Mouse (Mus musculus) liver, embryonic 14.5 days (tissue): ENCODE results near the gene Dusp6. TPM values are rescaled to one million over a fixed set of nuclear protein-coding genes. Genes with fewer than 3 reads are reported as not detected.

Experiments
- ATAC-seq: fragments of 200-750 bp; cut with Nextera tagmentation; 2 replicates; pipeline ENCODE4 v1.8.0; 2017; ENCODE audit warnings: moderate number of reproducible peaks, mild to moderate bottlenecking, moderate library complexity; ENCODE audit not compliant: insufficient read depth
- DNase-seq, 3 experiments: peaks; one replicate each; pipeline ENCODE4 v3.0.0-alpha.2; 2012 to 2013; ENCODE audit warnings: low read depth in 3 of 3, low spot score in 3 of 3
- H3K27ac ChIP-seq: fragments of 300-500 bp; sonication (generic); 2 replicates; pipeline ENCODE4 v1.5.1; 2014; ENCODE audit warnings: moderate library complexity, mild to moderate bottlenecking, control low read depth, inconsistent platforms
- H3K27me3 ChIP-seq: fragments of 300-500 bp; sonication (generic); 2 replicates; pipeline ENCODE4 v1.6.1; 2014; ENCODE audit warnings: mild to moderate bottlenecking, low read length, moderate library complexity; ENCODE audit not compliant: control insufficient read depth, insufficient read depth
- H3K36me3 ChIP-seq: fragments of 300-500 bp; sonication (generic); replicated peaks from 2 replicates; pipeline ENCODE4 v1.6.1; 2014; ENCODE audit warnings: low read depth; ENCODE audit not compliant: control insufficient read depth, insufficient read depth
- H3K4me1 ChIP-seq, 2 experiments: fragments of 200-500 bp in 1 of 2; fragments of 300-500 bp in 1 of 2; sonication (generic) in 1 of 2; replicated peaks; 2 replicates each; pipeline ENCODE4 v1.6.1; 2012 to 2014; ENCODE audit warnings: antibody characterized with exemption in 1 of 2, inconsistent platforms in 1 of 2, low read length in 1 of 2; ENCODE audit not compliant: control insufficient read depth in 2 of 2, insufficient read depth in 2 of 2
- H3K4me2 ChIP-seq: fragments of 300-500 bp; sonication (generic); 2 replicates; pipeline ENCODE4 v1.6.1; 2014; ENCODE audit warnings: low read depth, mild to moderate bottlenecking, control low read depth, moderate library complexity
- H3K4me3 ChIP-seq, 2 experiments: fragments of 200-500 bp in 1 of 2; fragments of 300-500 bp in 1 of 2; sonication (generic) in 1 of 2; 2 replicates each; pipeline ENCODE4 v1.5.1; 2012 to 2014; ENCODE audit warnings: low read depth in 2 of 2, low read length in 2 of 2, mild to moderate bottlenecking in 2 of 2, control low read depth in 1 of 2, inconsistent platforms in 1 of 2, moderate library complexity in 1 of 2; ENCODE audit not compliant: insufficient read depth in 1 of 2
- H3K9ac ChIP-seq: fragments of 300-500 bp; sonication (generic); replicated peaks from 2 replicates; pipeline ENCODE4 v1.6.1; 2014; ENCODE audit warnings: mild to moderate bottlenecking, control low read depth, moderate library complexity
- H3K9me3 ChIP-seq: fragments of 300-500 bp; sonication (generic); 2 replicates; pipeline ENCODE4 v1.6.1; 2016; ENCODE audit warnings: low read length, mixed read lengths; ENCODE audit not compliant: control insufficient read depth
- CTCF ChIP-seq: IDR thresholded peaks from 2 replicates; pipeline ENCODE4 v1.5.1; 2016; ENCODE audit warnings: antibody characterized with exemption, low read depth, control low read depth
- EP300 ChIP-seq: IDR thresholded peaks from 2 replicates; pipeline ENCODE4 v1.6.1; 2016; ENCODE audit warnings: antibody characterized with exemption, low read depth
- WGBS: fragments of 180-500 bp; shearing (Covaris S2); extraction: QIAGEN DNeasy Blood & Tissue Kit; methylation state at CpG from one replicate; pipeline ENCODE4 v1.1.7; 2014; ENCODE audit not compliant: insufficient replicate concordance; 5-methylcytosine and 5-hydroxymethylcytosine counted together
- polyA plus RNA-seq, 2 experiments: library from polyadenylated mRNA; depleted of rRNA in 1 of 2; stranded (reverse) in 1 of 2; unstranded in 1 of 2; fragments of >200 nt; fragmentation: Nextera tagmentation in 1 of 2; extraction: Ambion mirVana in 1 of 2; gene quantifications; 2 replicates each; pipeline versions ENCODE4 v1.2.1 to v1.2.3; 2012 to 2014

The Dusp6 gene
- polyA plus RNA-seq, 2 experiments = 8.3 to 9.5 TPM

- TF ChIP-seq CTCF (no peak), EP300 (no peak)
- Histone ChIP-seq H3K4me3 (no peak overlapping the region), H3K9ac (no peak overlapping the region), H3K4me1 (no peaks in the 10 kb centered on the region), H3K9me3 (no peaks in the 10 kb centered on the region), H3K36me3 (no peaks in the 10 kb centered on the region), H3K27me3 (no peaks in the 10 kb centered on the region), H3K4me2 (no peak overlapping the region), H3K27ac (no peak overlapping the region)
- ATAC-seq = no peak
- WGBS = 65% methylated on average over 20 of the region's 20 CpGs
- DNase-seq = no peak
These were observed 16.1 kb upstream of the Dusp6 start for GRCm38 (mm10) chr10:99246797-99247508.

- no peak for TF ChIP-seq EP300
- no peak for TF ChIP-seq CTCF
- no peak for ATAC-seq
- H3K27ac ChIP-seq = no peak overlapping the region
- no peaks in the 10 kb centered on the region for H3K36me3 ChIP-seq
- no peak overlapping the region for H3K4me2 ChIP-seq
- H3K4me1 ChIP-seq = peaks cover 0 to 4% of the 10 kb centered on the region in 2 experiments; a peak in 1 of 4 replicates
- 60% methylated on average over 11 of the region's 11 CpGs for WGBS
- no peaks in the 10 kb centered on the region for H3K27me3 ChIP-seq
- H3K9me3 ChIP-seq = no peaks in the 10 kb centered on the region
- no peak overlapping the region for H3K4me3 ChIP-seq
- DNase-seq = no peak
- H3K9ac ChIP-seq = no peak overlapping the region
These were observed 12.2 kb upstream of the Dusp6 start for GRCm38 (mm10) chr10:99250874-99251281.

GRCm38 (mm10) chr10:99253412-99253811 is 9.6 kb upstream of the Dusp6 start:
- no peaks in the 10 kb centered on the region for H3K9me3 ChIP-seq
- TF ChIP-seq CTCF (no peak), EP300 (no peak)
- H3K4me2 ChIP-seq = no peak overlapping the region
- no peaks in the 10 kb centered on the region for H3K36me3 ChIP-seq
- H3K27me3 ChIP-seq = no peaks in the 10 kb centered on the region
- no peak overlapping the region for H3K4me3 ChIP-seq
- no peak overlapping the region for H3K27ac ChIP-seq
- H3K4me1 ChIP-seq = peaks cover 0 to 4% of the 10 kb centered on the region in 2 experiments; a peak in 1 of 4 replicates
- no peak for ATAC-seq
- DNase-seq = no peak
- no peak overlapping the region for H3K9ac ChIP-seq
- WGBS = 65% methylated on average over 2 of the region's 2 CpGs

- no peaks in the 10 kb centered on the region for H3K9me3 ChIP-seq
- no peak overlapping the region for H3K4me3 ChIP-seq
- H3K36me3 ChIP-seq = no peaks in the 10 kb centered on the region
- no peaks in the 10 kb centered on the region for H3K27me3 ChIP-seq
- H3K9ac ChIP-seq = no peak overlapping the region
- H3K4me2 ChIP-seq = no peak overlapping the region
- TF ChIP-seq CTCF (no peak), EP300 (no peak)
- 59% methylated on average over 10 of the region's 10 CpGs for WGBS
- peaks cover 0 to 4% of the 10 kb centered on the region in 2 experiments; a peak in 1 of 4 replicates for H3K4me1 ChIP-seq
- DNase-seq (no peak), ATAC-seq (peak; percentile 48)
- H3K27ac ChIP-seq = no peak overlapping the region
These were observed 7.0 kb upstream of the Dusp6 start for GRCm38 (mm10) chr10:99255830-99256570.

- Histone ChIP-seq H3K4me1 (peaks cover 0 to 4% of the 10 kb centered on the region in 2 experiments; a peak in 1 of 4 replicates), H3K9ac (no peak overlapping the region), H3K36me3 (no peaks in the 10 kb centered on the region), H3K9me3 (no peaks in the 10 kb centered on the region), H3K27ac (no peak overlapping the region), H3K4me2 (no peak overlapping the region), H3K4me3 (no peak overlapping the region), H3K27me3 (peaks cover 14% of the 10 kb centered on the region)
- ATAC-seq = no peak
- WGBS = 46% methylated on average over 5 of the region's 5 CpGs
- no peak for DNase-seq
- no peak for TF ChIP-seq EP300
- no peak for TF ChIP-seq CTCF
These were observed 5.5 kb upstream of the Dusp6 start for GRCm38 (mm10) chr10:99257531-99257930.
